Mouse (Mus musculus) ES-E14 (cell line): ENCODE results near the gene Antxr1.

Experiments
- CHD2 ChIP-seq: IDR thresholded peaks from 2 replicates; pipeline ENCODE4 v1.6.1; 2014; ENCODE audit warnings: mild to moderate bottlenecking, low read depth, low read length, inconsistent platforms
- HCFC1 ChIP-seq: IDR thresholded peaks from 2 replicates; pipeline ENCODE4 v1.6.1; 2012; ENCODE audit warnings: low read length, inconsistent platforms, borderline replicate concordance; ENCODE audit not compliant: insufficient read depth
- ZC3H11A ChIP-seq: IDR thresholded peaks from 2 replicates; pipeline ENCODE4 v1.6.1; 2012; ENCODE audit warnings: low read depth, mild to moderate bottlenecking, inconsistent platforms, low read length, borderline replicate concordance

DNA sequence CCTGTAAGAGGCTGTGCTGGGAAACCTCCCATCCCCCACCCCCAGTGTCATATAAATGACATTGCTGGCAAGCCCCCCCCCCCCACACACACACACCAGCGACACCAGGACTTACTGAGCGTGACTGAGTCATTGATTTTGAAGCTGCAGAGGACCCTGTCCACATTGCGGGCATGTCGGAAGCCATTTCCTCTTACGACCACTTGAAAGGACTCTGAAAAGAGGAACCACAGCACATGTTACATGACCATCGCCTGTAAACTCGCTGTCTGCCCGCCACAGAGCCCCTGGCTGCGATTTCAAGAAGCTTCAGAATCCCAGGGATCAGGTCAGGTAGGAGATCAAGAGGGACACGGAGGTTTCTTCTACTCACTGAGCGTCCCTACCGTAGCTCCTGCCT, 80.0 kb downstream of the Antxr1 start:
- TF ChIP-seq CHD2 (no peak), ZC3H11A (no peak), HCFC1 (no peak)
